Mouse (Mus musculus) cerebellum, postnatal 25 days (tissue): ENCODE measurements at regions not wholly inside any gene's neighbourhood (a gene's known extent, or its start where the extent isn't known, plus 50 kb on each side); places are given as distances from the start of the nearest gene placed in this dataset.

ENCODE experiments used
- DNase-seq, 2 experiments: peaks; one replicate each; pipeline ENCODE4 v3.0.0; 2021; ENCODE audit warnings: mixed read lengths in 2 of 2

DNA sequence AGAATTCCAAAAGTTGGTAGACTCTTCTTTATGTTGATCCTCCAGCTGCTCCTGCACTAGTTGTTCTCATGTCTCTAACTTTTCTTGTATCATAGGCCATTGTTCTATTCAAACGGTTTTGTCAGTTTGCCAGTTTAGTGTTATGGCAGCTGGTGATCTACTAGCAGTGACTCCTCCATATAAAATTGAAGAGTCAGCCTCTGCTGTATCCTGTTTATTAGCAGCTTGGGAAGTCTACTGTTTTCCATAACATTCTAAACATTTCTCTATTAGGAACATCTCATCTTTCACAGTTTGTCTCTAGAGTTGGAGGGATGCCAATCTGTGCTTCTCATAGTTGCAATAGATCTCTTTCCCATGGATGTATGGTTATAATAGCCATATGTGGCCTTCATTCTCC lies 58.6 kb downstream of the Drd1 start:
- DNase-seq = no peak

DNA sequence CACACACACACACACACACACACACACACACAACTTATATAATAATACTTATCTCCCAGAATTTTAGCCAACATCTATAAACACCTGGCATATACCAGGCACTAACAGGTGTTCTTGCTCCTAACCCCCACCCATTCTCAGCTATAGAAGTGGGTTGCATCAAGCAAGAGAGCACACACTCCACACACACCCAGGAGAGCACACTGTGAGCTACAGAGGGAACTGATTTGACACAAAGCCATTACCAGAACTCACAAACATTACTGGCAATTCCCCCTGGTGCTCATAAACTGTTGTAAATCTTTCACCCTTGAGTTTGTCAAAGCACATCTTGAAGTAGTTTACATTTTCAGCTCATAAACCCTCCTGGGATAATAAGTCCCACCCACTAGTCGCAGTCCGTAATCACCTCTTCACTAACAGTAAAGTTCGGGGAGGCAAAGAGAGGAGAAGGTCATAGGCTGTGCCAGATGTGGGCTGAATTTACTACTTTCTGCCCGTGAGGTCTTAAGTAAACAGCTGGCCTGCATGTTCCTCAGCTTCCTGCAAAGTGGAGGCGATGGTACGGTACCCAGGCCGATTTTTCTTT lies 62.5 kb downstream of the Drd1 start:
- DNase-seq = no peak

DNA sequence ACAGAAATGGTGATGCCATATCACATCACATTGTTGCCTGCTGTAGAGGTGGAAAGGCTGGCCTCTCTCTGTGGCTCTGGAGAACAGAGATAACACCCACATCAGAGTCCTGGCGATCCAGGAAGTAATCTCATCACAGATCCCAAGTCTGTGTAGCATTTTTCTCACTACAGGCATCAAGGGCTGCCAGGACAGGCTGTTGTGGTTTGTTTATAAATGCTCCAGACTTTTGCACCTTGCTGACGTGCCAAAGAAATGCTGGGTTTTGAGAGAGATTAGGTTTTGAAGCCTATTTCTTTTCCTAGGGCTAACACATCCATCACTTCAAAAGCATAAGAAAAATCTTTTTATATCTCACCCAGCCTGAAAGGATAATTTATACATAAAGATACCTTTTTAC lies 76.3 kb downstream of the Drd1 start:
- DNase-seq = no peak

DNA sequence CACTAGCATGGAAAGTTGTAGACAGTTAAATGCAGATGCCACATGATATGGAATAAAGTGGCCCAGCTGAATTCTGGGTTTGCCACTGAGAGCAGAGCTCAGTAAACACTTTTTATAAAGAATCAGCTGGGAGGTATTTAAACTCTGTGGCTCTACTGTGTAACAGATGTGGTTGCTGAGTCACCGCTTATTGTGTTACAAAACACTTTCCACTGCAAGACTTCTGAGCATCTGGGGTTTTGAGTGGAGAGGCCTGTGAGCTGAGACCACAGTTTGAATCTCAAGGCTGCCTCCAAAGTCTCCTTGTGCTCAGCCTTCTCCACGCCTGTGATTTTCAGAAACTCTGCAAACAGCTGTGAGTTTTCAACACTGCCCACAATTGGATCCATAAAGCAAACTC lies 86.1 kb downstream of the Drd1 start:
- no peak for DNase-seq

DNA sequence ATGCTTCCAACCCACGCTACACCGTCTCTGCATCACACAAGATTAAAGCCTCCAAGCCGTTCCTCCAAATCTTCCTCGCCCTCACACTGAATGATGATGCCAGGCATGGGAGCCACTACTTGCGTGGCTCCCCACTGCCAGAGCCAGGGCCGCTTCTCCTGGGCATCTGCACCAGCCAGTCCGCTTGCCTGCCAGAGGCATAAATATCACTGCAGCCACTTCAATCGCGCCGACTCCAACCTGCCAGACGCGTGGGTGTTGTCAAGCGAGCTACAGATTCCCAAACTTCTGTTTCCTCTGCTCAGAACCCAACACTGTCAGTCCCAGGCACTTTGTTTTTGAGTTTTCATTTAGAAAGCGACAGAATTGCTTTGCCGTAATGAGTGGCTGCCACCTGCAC lies 99.3 kb downstream of the Drd1 start:
- no peak for DNase-seq

DNA sequence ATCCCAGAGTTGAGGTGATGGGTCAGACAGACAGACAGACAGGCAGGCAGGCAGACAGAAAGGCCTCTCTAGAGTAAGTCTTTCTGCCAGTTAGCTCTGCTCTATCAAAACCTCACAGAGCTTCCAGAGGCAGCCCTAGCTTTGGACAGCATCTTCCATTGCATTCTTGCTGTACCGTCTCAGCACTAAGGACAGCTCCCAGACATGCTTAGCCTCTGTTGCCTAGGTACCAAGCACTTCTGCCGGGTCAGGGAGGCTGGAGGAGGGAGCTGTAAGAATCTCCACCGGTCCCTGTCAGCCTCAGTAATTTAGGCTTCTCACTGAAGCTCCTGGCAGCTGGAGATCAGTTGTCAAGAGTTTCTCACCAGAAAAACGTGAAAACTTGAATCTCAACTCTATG lies 107.4 kb downstream of the Drd1 start:
- DNase-seq = no peak

DNA sequence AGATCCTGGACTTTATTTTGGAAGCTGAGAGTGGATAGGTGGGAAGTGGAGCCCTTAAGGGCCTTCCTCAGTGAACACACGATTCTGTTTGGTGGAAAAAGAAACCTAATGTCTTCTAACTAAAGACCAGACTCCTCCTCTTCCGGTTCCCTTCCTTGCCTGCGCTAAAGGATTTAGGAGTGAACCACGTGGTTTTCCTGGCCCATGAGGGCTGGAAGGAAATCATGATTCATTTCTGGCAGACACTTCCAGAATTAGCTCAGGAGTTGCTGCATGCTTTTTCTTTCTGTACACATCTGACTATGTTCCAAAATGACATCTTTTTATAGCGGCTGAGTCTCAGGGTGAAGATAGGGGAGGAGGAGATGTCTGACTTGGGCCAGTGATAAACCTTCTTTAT lies 109.8 kb downstream of the Drd1 start:
- no peak for DNase-seq

DNA sequence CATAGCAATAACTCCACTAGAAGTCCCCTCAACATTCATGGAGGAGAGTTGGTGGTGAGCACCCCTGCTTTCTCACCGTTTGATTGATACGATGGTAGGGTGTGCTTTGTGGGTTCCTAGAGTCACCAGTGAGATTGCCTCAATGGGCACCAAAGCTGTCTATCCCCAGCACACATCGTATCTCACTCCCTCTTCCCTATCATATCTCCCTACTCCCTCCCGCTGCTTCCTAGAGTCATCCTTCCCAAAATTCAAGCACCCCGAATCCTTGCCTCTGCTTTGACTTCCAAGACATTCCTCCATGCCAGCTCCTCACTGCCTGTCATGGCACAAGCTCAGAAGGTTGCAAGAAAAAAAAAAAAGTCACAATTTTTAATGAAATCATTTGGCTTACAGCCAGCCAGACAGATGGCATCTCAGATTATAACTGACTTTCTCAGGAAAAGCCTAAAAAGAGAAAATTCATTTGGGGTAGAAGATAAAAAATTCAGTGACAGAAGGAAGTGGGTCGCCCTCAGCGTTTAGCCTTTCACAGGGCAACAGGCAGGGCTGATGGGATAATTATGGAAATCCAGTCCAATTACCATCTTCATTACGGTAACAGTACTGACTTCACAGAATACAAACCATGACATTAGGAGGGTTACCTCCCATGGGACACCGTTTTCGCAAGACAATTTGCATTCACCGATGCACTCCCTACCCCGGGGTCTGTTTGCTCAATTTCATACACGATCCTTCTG lies 114.3 kb downstream of the Drd1 start:
- DNase-seq = peak; percentile 31 to 64

DNA sequence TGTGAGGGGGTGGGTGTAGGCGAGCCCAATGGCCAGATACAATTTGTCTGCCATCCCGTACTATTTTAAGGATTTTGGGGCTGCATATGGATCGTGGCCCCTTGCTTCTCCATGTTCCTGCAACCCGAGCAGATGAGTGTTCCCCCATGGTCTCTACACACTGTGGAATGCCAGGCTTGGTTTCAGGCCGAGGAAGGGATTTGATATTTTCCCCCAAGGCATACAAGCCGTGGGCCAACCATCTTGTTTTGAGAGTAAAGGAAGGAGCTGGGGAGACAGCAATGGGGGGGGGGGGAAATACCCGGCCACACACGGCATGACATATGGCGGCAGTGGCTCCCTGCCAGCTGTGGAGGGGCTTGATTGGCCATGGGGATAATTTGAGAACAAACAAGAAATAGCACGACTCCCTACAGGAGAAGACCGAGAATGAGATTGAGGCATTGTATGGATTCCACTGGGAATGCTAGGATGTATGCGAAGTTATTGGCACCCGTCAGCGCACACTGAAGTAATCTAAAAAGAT lies 120.3 kb downstream of the Drd1 start:
- DNase-seq = peak; percentile 41 to 69

DNA sequence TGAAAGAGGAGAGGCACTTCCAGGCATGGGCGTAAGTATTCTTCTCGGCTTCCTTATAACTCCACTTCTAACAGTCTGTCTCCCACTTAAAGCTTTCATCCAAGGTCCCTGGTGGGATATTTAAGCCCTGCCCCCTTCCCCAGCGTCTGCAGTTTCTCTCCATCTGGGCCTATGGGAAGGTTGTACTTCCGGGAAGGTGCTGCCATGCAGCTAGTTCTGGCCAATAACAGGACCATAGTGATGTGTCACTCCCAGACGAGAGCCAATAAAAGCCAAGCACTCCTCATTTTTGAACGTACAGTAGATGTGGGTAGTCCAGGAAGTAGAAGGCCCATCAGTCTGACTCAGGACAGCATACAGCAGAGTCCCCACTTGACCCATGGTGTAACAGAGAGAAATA lies 121.0 kb downstream of the Drd1 start:
- DNase-seq = no peak

DNA sequence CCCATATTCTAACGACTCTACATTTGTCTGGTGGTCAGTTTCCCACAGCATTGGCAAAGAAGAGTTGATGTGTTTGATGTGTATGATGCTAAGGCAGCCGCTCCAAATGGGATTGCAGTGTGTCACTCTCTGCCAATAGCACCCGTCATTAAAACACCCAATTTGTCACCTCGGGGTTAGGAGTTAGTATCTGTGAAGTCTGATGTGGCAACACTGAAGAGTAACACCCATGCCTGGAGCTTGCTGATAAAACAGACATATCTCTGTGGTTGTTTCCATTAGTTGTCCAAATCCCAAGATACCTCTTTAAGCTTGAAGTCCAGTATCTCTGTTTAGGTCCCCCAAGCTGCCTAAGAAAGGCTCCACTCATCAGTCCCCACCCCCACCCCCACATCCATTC lies 129.4 kb downstream of the Drd1 start:
- no peak for DNase-seq

DNA sequence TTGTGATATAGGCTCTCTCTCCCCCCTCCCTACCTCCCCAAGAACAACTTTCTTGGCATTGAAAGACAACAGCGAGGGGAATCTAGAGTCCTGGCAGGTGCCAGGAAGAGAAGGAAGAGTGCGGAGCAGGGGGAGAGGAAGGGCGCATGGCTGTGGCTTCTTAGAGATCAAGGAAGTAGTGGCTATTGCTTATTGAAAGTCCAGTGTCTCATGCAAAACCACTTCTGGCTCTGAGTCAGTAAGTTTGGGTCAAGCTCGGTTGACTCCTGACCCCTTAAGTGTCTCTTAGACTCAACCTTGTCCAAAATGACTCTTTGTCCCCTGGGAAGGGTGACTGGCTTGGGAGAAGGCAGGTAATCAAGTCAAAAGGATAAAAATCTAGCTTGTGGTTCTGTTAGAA lies 131.1 kb downstream of the Drd1 start:
- no peak for DNase-seq

DNA sequence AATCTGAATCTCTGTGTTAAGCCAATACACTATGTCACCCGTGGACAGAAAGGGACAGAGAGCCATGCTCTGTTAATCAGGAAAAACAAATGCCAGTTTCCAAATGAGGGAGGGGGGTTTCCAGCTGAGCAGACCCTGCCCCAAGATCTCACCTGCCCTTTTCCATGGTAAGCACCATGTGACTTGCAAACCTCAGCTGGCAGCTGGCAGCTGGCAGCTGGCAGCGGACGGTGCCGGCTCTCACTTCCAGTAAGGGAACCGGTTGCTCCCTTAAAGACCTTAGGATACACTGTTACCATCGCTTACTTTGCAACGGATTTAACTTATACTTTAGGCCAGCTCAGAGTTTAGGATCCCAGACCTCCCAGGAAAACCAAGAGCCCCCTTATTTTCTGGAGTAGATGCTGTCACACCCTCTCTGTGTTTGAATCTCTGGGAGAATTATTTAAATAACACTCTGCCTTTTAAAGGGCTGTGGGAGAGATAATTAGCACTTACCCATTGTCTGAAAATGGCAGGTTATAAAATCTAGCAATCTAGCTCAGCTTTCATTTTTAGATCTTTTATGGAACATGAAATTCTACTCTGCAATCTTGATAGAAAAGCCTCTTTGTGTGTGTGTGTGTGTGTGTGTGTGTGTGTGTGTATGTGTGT lies 131.7 kb downstream of the Drd1 start:
- no peak for DNase-seq

DNA sequence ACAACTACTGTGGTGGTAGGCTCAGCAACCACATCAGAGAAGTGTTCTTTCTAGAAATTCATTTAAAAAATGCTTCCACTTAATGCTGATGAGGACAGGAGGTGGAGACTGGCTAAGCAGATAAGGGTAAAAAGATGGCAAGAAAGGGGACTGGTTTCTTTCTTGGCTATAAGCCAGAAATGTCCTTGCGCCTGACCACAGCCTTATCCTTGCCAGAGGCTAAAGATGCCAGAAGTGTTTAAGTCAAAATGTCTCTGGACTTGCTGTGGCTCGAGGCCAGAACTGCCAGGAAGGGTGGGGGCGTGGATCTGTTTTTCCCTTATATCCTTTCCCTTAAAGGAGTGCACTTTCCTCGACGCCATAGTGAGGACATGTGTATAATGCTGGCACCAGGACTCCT lies 133.7 kb downstream of the Drd1 start:
- DNase-seq = no peak

DNA sequence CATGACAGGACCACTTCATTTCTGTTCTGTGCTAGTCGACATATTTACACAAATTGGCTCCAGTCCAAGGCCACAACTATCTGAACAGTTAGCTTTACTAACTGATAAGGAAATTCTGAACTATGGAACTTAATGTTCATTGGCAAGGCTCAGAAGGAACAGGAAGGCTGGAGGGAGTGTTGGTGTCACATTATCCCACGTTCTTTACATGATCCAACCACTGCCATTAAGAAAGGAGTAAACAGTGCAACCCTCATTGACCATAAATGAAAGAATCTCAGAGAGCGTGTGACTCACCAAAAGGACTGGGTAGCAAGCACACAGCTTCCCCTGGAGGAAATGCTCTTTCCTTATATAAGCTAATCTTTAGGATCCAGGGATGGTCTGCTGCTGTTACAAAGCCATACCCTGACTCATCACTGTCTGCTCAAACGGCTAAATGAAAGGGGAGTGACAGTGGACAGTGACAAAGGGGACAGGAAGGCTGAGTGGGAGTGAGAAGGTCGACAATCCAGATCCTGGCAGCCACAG lies 135.6 kb downstream of the Drd1 start:
- no peak for DNase-seq

DNA sequence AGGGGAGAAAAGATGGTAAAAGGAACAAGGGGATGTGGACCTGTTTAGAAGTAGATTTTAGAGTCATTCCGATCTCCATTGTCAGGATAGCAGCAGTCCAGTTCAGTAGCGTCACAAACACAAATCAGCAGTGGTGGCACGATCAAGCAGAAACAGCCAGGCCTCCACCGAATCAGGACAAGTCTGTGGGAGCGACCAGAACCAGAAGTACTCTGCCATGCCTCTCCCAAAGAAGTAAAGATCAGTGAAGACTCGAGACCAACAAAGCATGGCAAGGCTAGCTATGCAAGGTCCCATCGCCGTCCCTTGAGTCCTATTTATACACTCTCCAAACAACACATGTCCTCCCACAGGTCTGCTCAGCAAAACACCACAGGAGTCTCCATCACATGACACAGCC lies 140.0 kb downstream of the Drd1 start:
- no peak for DNase-seq

DNA sequence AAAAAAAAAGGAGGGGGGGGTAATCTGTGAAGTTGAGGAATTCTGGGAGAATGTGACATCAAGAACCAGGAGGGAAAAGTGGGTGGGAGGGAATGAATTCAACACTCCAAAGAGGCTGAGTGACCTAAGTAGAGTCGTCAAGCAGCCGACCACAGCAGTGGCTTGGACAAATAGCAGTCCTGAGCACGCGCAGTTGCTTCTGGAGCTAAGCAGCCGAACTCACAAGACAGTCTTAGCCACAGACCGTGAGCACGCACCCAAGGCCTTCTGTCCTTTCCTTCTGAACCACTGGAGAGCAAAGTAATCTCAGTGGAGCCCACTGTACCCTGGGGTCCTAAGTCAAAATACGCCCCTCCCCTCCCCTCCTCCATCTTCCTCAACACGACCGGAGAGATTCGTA lies 141.1 kb downstream of the Drd1 start:
- DNase-seq = no peak

DNA sequence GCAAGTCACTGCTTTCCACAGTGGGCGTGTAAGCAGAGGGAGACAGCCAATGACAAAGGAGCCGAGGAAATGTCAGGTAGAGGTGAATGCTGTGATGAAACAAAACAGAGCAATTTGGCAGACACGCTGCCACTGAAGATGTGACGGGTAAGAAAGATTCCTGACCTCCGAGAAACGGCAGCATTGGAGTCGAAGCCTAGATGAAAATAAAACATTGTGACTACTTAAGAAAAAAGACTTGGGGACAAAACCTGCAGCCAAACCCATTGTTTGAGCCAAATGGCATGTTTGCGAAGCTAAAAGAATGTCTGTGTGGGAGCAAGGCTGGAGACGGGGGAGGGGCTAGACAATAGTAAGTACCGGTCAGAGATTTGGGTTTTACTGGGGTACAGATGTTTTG lies 142.0 kb downstream of the Drd1 start:
- no peak for DNase-seq

DNA sequence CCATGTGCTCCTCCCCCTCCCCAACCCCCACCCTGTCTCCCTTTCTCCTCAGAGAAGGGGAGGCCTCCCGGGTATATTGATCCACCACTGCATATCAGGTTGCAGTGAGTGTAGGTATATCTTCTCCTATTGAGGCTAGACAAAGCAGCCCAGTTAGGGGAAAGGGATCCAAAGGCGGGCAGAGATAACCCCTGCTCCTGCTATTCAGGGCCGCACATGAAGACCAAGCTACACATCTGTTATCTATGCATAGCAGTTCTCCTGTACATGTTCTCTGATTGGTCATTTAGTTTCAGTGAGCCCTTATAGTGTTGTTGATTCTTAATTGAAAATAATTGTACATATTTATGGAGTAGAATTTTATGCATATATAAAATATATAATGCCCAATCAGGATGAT lies 143.7 kb downstream of the Drd1 start:
- DNase-seq = no peak

DNA sequence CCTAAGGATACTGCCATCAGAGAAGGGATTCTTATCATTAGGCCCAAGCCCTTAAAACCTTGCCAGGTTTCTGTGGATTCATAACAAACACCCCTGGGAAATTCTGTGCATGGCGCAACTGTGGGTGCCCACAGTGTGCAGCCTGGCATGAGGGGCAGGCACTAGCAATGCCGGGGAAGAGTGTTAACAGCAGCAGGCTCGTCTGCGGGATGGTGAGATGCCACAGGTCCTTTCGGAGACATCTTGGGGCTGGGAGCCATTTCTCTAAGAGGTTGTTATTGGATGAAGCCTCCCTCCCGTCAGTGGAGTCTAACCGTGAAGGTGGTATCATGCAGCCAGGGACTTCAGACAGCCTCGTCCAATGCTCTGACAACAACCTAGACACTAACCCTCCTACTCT lies 144.2 kb downstream of the Drd1 start:
- no peak for DNase-seq

DNA sequence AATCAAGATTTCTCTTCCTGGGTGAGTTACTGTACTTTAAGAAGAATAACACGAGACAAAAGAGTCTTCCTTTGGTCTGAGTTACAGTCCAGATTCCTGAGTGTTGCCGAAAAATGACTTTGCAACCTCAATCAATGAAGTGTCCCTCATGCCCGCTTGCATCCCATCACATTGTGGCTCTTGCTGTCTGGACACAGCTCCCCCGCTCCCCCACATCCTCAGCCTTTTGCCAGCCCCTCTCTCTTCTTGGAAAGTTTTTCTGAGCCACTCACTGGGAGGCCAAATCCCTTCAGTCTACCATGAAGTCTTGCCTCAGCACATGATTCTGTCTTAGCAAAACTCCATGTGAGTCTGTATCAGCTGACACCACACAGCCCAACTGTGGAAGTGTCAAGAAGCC lies 145.3 kb downstream of the Drd1 start:
- DNase-seq = no peak

DNA sequence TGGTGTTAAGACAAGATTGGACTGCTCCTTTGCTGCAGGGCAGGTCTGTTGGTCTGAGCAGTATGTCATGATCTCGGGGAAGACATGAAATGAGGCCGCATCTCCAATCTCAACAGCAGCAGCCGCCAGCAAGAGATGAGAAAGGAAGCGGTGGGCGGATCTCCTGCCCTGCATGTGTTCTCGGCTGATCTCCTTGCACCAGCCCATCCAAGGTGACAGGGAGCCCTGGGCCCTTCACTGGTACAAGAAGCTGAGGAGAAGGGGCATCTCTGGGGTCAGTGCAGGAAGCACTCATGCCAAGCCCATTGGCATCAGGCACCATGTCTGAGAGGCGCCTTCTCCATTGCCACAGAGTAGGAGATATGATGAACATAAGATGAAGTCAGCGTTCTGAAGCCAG lies 151.0 kb downstream of the Drd1 start:
- DNase-seq = no peak

DNA sequence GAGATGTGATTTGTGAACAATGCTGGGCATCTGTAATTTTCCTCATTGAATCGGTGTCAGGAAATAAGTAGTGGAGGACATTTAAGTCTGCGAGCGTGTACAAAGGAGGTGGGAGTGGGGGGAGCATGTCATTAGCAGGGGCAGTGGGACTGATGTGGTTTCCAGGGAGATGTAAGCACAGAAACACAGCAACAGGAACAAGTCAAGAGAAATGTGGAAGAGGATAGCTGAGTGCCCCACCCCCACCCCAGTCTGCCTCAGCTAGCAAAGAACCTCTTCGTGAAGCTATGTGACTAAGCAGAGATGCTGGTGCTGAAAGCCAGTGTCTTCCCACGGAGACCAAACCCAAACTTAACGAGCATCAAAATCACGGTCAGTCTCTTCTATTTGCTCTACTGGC lies 151.9 kb downstream of the Drd1 start:
- DNase-seq = no peak

DNA sequence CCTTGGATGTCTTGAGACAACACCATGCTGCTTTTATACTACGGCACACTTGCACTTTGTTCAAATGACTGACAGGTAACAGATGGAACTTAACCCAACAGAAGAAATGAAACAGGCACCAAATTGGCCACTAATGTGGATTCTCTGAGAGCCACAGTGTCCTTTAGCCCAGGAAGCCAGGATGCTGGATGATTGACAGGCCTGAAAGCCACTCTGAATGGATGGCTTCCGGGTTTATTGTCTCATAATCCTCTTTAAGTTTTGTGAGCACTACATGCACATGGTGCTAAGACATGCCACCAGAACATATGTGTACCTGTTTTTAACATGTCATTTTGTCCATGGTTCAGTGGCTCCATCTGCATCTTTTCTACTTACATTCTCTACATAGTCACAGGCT lies 152.7 kb downstream of the Drd1 start:
- no peak for DNase-seq
